Mouse (Mus musculus): ENCODE results near the gene Gpc6.

The Gpc6 gene

GRCm38 (mm10) chr14:117061527-117061926 is 136.4 kb downstream of the Gpc6 start:
- DNase-seq (ENCODE audit: low spot score in 2 of 2): no peak

- DNase-seq (ENCODE audit: low spot score in 2 of 2): no peak
These were observed 143.1 kb downstream of the Gpc6 start for GRCm38 (mm10) chr14:117068179-117068578.

- no peak for DNase-seq (ENCODE audit: low spot score in 2 of 2)
These were observed 145.5 kb downstream of the Gpc6 start for GRCm38 (mm10) chr14:117070470-117071085.

GRCm38 (mm10) chr14:117093586-117093985 is 168.5 kb downstream of the Gpc6 start:
- no peak for DNase-seq (ENCODE audit: low spot score in 2 of 2)

GRCm38 (mm10) chr14:117106900-117107299 is 181.8 kb downstream of the Gpc6 start:
- no peak for DNase-seq (ENCODE audit: low spot score in 2 of 2)

GRCm38 (mm10) chr14:117113153-117113552 is 188.0 kb downstream of the Gpc6 start:
- no peak for DNase-seq (ENCODE audit: low spot score in 2 of 2)

GRCm38 (mm10) chr14:117122036-117122435 is 196.9 kb downstream of the Gpc6 start:
- no peak for DNase-seq (ENCODE audit: low spot score in 2 of 2)

- no peak for DNase-seq (ENCODE audit: low spot score in 2 of 2)
These were observed 205.2 kb downstream of the Gpc6 start for GRCm38 (mm10) chr14:117130334-117130733.

- DNase-seq (ENCODE audit: low spot score in 2 of 2): no peak
These were observed 206.2 kb downstream of the Gpc6 start for GRCm38 (mm10) chr14:117131324-117131723.

- DNase-seq (ENCODE audit: low spot score in 2 of 2): no peak
These were observed 216.1 kb downstream of the Gpc6 start for GRCm38 (mm10) chr14:117141077-117141848.

- no peak for DNase-seq (ENCODE audit: low spot score in 2 of 2)
These were observed 221.0 kb downstream of the Gpc6 start for GRCm38 (mm10) chr14:117146089-117146488.

GRCm38 (mm10) chr14:117146665-117147064 is 221.6 kb downstream of the Gpc6 start:
- no peak for DNase-seq (ENCODE audit: low spot score in 2 of 2)

- DNase-seq (ENCODE audit: low spot score in 2 of 2): no peak
These were observed 226.5 kb downstream of the Gpc6 start for GRCm38 (mm10) chr14:117151621-117152020.

- no peak for DNase-seq (ENCODE audit: low spot score in 2 of 2)
These were observed 230.9 kb downstream of the Gpc6 start for GRCm38 (mm10) chr14:117155884-117156465.

GRCm38 (mm10) chr14:117157426-117157825 is 232.3 kb downstream of the Gpc6 start:
- DNase-seq (ENCODE audit: low spot score in 2 of 2): no peak

- no peak for DNase-seq (ENCODE audit: low spot score in 2 of 2)
These were observed 241.2 kb downstream of the Gpc6 start for GRCm38 (mm10) chr14:117166350-117166749.

- DNase-seq (ENCODE audit: low spot score in 2 of 2): no peak
These were observed 268.2 kb downstream of the Gpc6 start for GRCm38 (mm10) chr14:117193364-117193763.

GRCm38 (mm10) chr14:117202012-117202411 is 276.9 kb downstream of the Gpc6 start:
- no peak for DNase-seq (ENCODE audit: low spot score in 2 of 2)

GRCm38 (mm10) chr14:117203960-117204359 is 278.8 kb downstream of the Gpc6 start:
- no peak for DNase-seq (ENCODE audit: low spot score in 2 of 2)

GRCm38 (mm10) chr14:117214373-117214772 is 289.3 kb downstream of the Gpc6 start:
- DNase-seq (ENCODE audit: low spot score in 2 of 2): no peak

- DNase-seq (ENCODE audit: low spot score in 2 of 2): no peak
These were observed 301.8 kb downstream of the Gpc6 start for GRCm38 (mm10) chr14:117226920-117227319.

GRCm38 (mm10) chr14:117230476-117230875 is 305.4 kb downstream of the Gpc6 start:
- no peak for DNase-seq (ENCODE audit: low spot score in 2 of 2)

GRCm38 (mm10) chr14:117238226-117238625 is 313.1 kb downstream of the Gpc6 start:
- no peak for DNase-seq (ENCODE audit: low spot score in 2 of 2)
